Mouse (Mus musculus) C2C12 (cell line): ENCODE data around the gene Lpgat1. TPM values are rescaled to one million over a fixed set of nuclear protein-coding genes. Genes with fewer than 3 reads are reported as not detected.

Experiments used
- H3K27me3 ChIP-seq: one replicate; pipeline ENCODE4 v1.6.1; 2011; ENCODE audit not compliant: control insufficient read depth, insufficient read depth, insufficient read length
- H3K36me3 ChIP-seq: one replicate; pipeline ENCODE4 v1.6.1; 2011; ENCODE audit not compliant: control insufficient read depth, insufficient read depth
- H3K4me3 ChIP-seq: one replicate; pipeline ENCODE4 v1.5.1; 2011; ENCODE audit warnings: mild to moderate bottlenecking, control low read depth; ENCODE audit not compliant: poor library complexity, insufficient read depth, severe bottlenecking
- H3K79me2 ChIP-seq: one replicate; pipeline ENCODE4 v1.6.1; 2011; ENCODE audit not compliant: control insufficient read depth, insufficient read depth
- H3K79me3 ChIP-seq: one replicate; pipeline ENCODE4 v1.6.1; 2011; ENCODE audit warnings: low read depth, control low read depth
- H3ac ChIP-seq: one replicate; pipeline ENCODE3; 2011; ENCODE audit warnings: low read depth; ENCODE audit not compliant: control insufficient read depth, insufficient read length
- CEBPB ChIP-seq: IDR thresholded peaks from one replicate; pipeline ENCODE4 v1.6.1; 2011; ENCODE audit warnings: low read depth, mild to moderate bottlenecking, control low read depth, moderate library complexity
- CTCF ChIP-seq: IDR thresholded peaks from one replicate; pipeline ENCODE4 v1.5.1; 2011; ENCODE audit not compliant: control insufficient read depth, insufficient read depth, insufficient read length
- FOSL1 ChIP-seq: IDR thresholded peaks from one replicate; pipeline ENCODE4 v1.8.0; 2011; ENCODE audit warnings: mild to moderate bottlenecking, low read length; ENCODE audit not compliant: poor library complexity, insufficient read depth, severe bottlenecking
- MAX ChIP-seq: IDR thresholded peaks from one replicate; pipeline ENCODE4 v1.6.1; 2011; ENCODE audit warnings: mild to moderate bottlenecking, control low read depth
- MYOD1 ChIP-seq: IDR thresholded peaks from one replicate; pipeline ENCODE4 v1.6.1; 2011; ENCODE audit warnings: low read depth; ENCODE audit not compliant: control insufficient read depth, insufficient read length
- MYOG ChIP-seq: IDR thresholded peaks from one replicate; pipeline ENCODE4 v1.6.1; 2011; ENCODE audit not compliant: control insufficient read depth, insufficient read length; ENCODE audit errors: extremely low read depth
- USF1 ChIP-seq: IDR thresholded peaks from one replicate; pipeline ENCODE4 v1.6.1; 2011; ENCODE audit warnings: low read depth, mild to moderate bottlenecking, control low read depth, moderate library complexity
- polyA plus RNA-seq: library from polyadenylated mRNA; unstranded; fragments of >200 nt; fragmentation: generic; extraction: Trizol; gene quantifications from one replicate; pipeline ENCODE4 v1.2.1, GENCODE M21; 2012; ENCODE audit warnings: missing spikeins

Gene Lpgat1
- polyA plus RNA-seq, 1 experiment = 16.5 TPM

DNA sequence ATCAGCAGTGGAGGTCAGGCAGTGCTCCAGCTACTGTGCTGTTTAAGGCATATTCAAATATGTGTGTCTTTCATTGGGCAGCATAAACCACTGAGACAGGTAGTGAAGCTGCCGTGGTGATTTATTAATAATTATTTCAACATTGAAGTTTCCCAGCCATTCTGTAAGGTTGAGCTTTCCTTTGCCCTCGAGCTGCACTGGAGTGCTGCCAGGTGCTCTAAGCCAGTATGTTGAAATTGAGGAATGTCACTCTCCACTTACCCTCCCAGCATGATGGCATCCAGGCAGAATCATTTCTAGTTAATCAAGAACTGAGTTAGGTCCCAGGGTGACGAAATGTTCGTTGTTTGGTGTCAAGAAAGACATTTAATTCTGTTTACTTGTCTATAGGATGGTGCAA lies 24.4 kb upstream of the Lpgat1 start:
- no peak overlapping the region for H3ac ChIP-seq
- H3K79me2 ChIP-seq = no peaks in the 10 kb centered on the region
- no peak overlapping the region for H3K4me3 ChIP-seq
- H3K36me3 ChIP-seq = no peaks in the 10 kb centered on the region
- TF ChIP-seq FOSL1 = no peak
- TF ChIP-seq USF1 = no peak
- no peak for TF ChIP-seq CTCF
- no peak for TF ChIP-seq MAX
- TF ChIP-seq MYOD1 = no peak
- TF ChIP-seq MYOG = no peak
- TF ChIP-seq CEBPB = no peak
- H3K79me3 ChIP-seq = no peaks in the 10 kb centered on the region
- H3K27me3 ChIP-seq = no peaks in the 10 kb centered on the region

DNA sequence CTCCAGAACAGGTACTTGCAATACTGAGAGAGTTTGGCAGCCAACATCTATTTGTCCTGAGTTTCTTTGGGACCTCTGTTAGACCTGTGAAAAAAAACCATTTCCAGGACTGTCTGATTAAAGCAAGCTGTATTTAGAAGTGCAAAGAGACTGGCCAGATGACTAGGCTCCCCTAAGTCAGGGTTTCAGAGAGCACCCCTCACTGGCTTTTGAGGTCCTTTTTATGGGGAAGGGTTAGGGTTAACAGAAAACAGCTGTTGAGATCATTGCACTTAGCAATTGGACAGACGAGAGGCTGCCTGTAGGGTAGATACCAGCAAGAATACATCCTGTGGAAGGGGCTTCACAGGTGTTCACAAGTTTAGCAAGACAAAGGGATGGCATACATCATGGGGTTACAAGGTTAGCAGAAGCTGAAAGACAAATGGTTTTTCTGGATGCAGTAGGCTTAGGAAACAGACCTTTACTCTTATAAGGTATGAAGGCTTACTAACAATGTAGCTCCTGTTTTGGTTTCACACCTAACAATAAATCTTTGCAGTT lies 19.3 kb upstream of the Lpgat1 start:
- Histone ChIP-seq H3ac (no peak overlapping the region), H3K79me3 (no peaks in the 10 kb centered on the region), H3K27me3 (no peaks in the 10 kb centered on the region)

DNA sequence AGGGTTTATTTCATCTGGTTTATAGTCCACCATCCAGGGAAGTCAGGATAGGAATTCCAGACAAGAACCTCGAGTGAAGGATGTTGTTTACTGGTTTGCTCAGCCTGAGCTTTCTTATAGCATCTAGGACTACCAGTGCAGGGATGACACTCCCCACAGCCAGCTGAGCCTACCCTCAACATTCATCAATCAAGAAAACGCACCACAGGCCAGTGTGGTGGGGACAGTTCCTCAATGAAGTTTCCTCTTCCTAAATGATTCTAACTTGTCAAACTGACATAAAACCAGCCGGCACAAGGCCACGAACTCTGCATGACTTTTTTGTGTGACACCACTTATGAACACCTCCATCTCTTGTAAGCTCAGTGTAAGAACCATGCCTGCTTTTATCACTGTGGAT lies 13.1 kb upstream of the Lpgat1 start:
- H3K36me3 ChIP-seq = no peaks in the 10 kb centered on the region
- H3K79me3 ChIP-seq = no peaks in the 10 kb centered on the region
- H3K79me2 ChIP-seq = no peaks in the 10 kb centered on the region
- TF ChIP-seq MAX (no peak), MYOD1 (no peak), FOSL1 (no peak), CTCF (no peak), USF1 (no peak), CEBPB (no peak), MYOG (no peak)
- H3K27me3 ChIP-seq = no peaks in the 10 kb centered on the region
- no peak overlapping the region for H3ac ChIP-seq
- no peak overlapping the region for H3K4me3 ChIP-seq

More for the DNA sequence above, 19.3 kb upstream of the Lpgat1 start:
- Histone ChIP-seq H3K79me2 (no peaks in the 10 kb centered on the region), H3K4me3 (no peak overlapping the region), H3K36me3 (no peaks in the 10 kb centered on the region)
- TF ChIP-seq USF1 = no peak
- no peak for TF ChIP-seq CTCF
- no peak for TF ChIP-seq MYOD1
- no peak for TF ChIP-seq MAX
- no peak for TF ChIP-seq MYOG
- TF ChIP-seq FOSL1 = no peak
- no peak for TF ChIP-seq CEBPB

DNA sequence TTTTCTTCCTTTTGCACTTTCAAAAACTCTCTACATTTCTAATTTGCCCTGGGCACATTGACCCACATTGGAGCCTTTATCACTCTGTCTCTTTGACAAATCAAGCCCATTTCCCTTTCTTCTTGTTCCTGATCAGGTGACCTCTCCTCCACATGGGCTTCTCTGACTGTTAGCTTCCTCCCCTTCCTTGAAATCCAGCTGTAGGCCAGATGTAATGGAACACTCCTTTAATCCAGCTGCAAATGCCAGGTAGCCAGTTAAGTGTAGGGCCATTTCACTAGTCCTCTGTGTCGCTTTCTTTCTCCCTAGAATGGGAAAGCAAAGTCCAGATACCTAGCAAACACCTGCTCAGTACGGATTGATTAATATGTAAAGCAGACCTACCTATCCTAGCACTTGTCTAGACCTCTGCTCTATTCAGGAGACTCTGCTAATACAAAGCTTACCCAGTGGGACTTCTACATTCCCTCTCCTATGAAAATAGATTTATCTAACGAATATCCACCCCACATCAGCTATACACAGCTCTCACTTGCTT lies 11.0 kb upstream of the Lpgat1 start:
- Histone ChIP-seq H3K36me3 (no peaks in the 10 kb centered on the region), H3K79me2 (no peaks in the 10 kb centered on the region)
- TF ChIP-seq USF1 (no peak), CEBPB (no peak), MYOD1 (no peak), MAX (no peak), MYOG (no peak), CTCF (no peak), FOSL1 (no peak)

DNA sequence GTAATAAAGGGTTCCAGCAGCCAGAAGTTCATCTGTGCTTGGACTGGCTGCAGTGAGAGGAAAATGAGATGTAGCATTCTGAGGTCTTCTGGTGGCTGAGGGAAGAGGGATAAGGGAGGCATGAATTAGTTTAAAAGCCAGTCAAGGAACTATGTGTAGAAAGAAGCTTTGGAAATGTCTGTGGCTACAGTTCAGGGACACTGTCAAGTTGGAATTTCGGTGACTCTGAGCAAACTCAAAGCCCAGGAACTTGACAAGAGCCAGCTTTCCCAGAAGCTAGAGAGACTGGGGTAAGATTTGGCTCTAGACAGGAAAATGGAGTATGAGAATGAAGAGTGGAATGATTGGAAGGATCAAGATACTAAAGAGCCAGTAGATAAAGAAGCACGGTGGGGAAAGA lies 7.8 kb upstream of the Lpgat1 start:
- Histone ChIP-seq H3K4me3 (no peak overlapping the region), H3K27me3 (no peaks in the 10 kb centered on the region), H3ac (no peak overlapping the region), H3K79me2 (no peaks in the 10 kb centered on the region), H3K79me3 (no peaks in the 10 kb centered on the region), H3K36me3 (no peaks in the 10 kb centered on the region)
- TF ChIP-seq MYOG (no peak), FOSL1 (no peak), USF1 (no peak), MYOD1 (no peak), MAX (no peak)

More for the DNA sequence above, 11.0 kb upstream of the Lpgat1 start:
- H3ac ChIP-seq = no peak overlapping the region
- H3K27me3 ChIP-seq = no peaks in the 10 kb centered on the region
- H3K4me3 ChIP-seq = no peak overlapping the region
- no peaks in the 10 kb centered on the region for H3K79me3 ChIP-seq

DNA sequence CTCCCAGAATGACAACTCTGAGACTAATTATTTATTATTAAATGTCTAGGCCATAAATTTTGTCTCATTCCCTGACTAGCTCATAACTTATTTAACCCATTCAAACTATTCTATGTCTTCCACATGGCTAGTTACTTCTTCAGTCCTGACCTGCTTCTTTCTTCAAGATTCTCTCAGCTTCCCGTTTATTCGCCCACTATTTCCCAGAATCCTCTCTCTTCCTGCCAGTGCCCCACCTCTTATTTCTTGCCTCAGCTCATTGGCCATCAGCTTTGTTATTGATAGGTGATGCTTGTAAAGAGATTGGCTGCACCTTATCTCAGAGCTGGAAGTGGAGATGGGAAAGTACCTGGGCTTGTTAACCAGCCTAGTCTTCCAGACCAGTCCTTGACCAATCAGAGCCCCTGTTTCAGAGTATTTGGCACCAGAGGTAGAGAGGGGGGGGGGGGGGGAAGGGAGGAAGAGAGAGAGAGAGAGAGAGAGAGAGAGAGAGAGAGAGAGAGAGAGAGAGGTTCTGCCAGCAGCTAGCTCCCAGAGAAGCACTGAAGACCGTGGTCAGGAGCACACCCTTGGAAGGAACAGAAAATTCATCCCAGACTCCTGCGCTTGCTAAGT lies 5.3 kb upstream of the Lpgat1 start:
- TF ChIP-seq MYOG = no peak
- no peak for TF ChIP-seq CTCF
- no peak for TF ChIP-seq MAX
- no peak for TF ChIP-seq MYOD1
- TF ChIP-seq USF1 = no peak
- TF ChIP-seq CEBPB = no peak
- TF ChIP-seq FOSL1 = no peak
- no peaks in the 10 kb centered on the region for H3K27me3 ChIP-seq
- H3K79me2 ChIP-seq = no peaks in the 10 kb centered on the region
- H3K79me3 ChIP-seq = no peaks in the 10 kb centered on the region
- H3K4me3 ChIP-seq = no peak overlapping the region
- H3K36me3 ChIP-seq = no peaks in the 10 kb centered on the region
- no peak overlapping the region for H3ac ChIP-seq
